16 mouse cellular contexts compared by ENCODE assay signal in genomic region chr9:14235286-14235685, GRCm38 (mm10).
"Had no signal": no experiment of that assay in that cellular context is flagged by ENCODE, and none has a peak within 500 bp of the region (broad histone marks: within the 10 kb centered on the region; RNA-seq: fewer than 3 reads in every experiment).

No protein-coding gene starts in this region.

- H3K4me2 ChIP-seq: limb, embryonic 12.5 days; limb, embryonic 15.5 days; midbrain, embryonic 11.5 days had no signal

- ATAC-seq: intestine, postnatal 0 days had no signal

- H3K9ac ChIP-seq: limb, embryonic 12.5 days; limb, embryonic 15.5 days had no signal

- H3K36me3 ChIP-seq: limb, embryonic 12.5 days; limb, embryonic 15.5 days had no signal

- H3K4me3 ChIP-seq: left cerebral cortex, adult 2 months; limb, embryonic 12.5 days; limb, embryonic 15.5 days had no signal

- DNase-seq: kidney, adult 2 months; kidney, postnatal 10 days; kidney, postnatal 36 days; layer of hippocampus, postnatal 36 days; left cerebral cortex, postnatal 4 days; lung, adult 2 months; lung, postnatal 14 days; lung, postnatal 4 days; midbrain, embryonic 14.5 days; right cerebral cortex, postnatal 4 days; thymus, postnatal 25 days had no signal

- H3K27me3 ChIP-seq: limb, embryonic 12.5 days; limb, embryonic 15.5 days had no signal

- H3K27ac ChIP-seq: left cerebral cortex, adult 2 months; limb, embryonic 12.5 days; limb, embryonic 15.5 days had no signal

- H3K9me3 ChIP-seq: limb, embryonic 12.5 days; limb, embryonic 15.5 days had no signal
